Mouse (Mus musculus): ENCODE results near the gene Pcdh9. TPM values are rescaled to one million over a fixed set of nuclear protein-coding genes. Genes with fewer than 3 reads are reported as not detected.

Pcdh9 gene
- total and polyA plus RNA-seq, 3 experiments = 0.22 TPM; not detected in 2

GRCm38 (mm10) chr14:93785031-93785430 lies 105.4 kb downstream of the Pcdh9 start:
- Histone ChIP-seq H3K4me1 (ENCODE audit: insufficient read depth, low read depth, low read length) (no peaks in the 10 kb centered on the region), H3K36me3 (replicated peaks) (no peaks in the 10 kb centered on the region), H3K27me3 (ENCODE audit: insufficient read depth, low read length) (no peaks in the 10 kb centered on the region), H3K9me3 (replicated peaks) (peaks cover 6% of the 10 kb centered on the region; the same call in 1 of the 2 replicates), H3K4me3 (ENCODE audit: low read depth, low read length) (no peak overlapping the region)
- TF ChIP-seq GATA2 (IDR thresholded peaks at IDR 0.05; ENCODE audit: borderline replicate concordance, low read depth, low read length) = no peak
- TF ChIP-seq GATA1 (IDR thresholded peaks at IDR 0.05; ENCODE audit: borderline replicate concordance, low read length) = no peak
- no peak for TF ChIP-seq POLR2AphosphoS5 (IDR thresholded peaks at IDR 0.05; ENCODE audit: insufficient replicate concordance, low read depth, low read length)
- TF ChIP-seq CTCF (IDR thresholded peaks at IDR 0.05; ENCODE audit: low read depth, low read length) = no peak
- TF ChIP-seq TAL1 (conservative IDR thresholded peaks at IDR 0.05; ENCODE audit: low read depth, low read length) = no peak
- ATAC-seq (ENCODE audit: extremely low read depth, insufficient number of reproducible peaks, low FRiP score, poor library complexity, severe bottlenecking) = no peak
- DNase-seq (ENCODE audit: low spot score) = no peak

- ATAC-seq (ENCODE audit: extremely low read depth, insufficient number of reproducible peaks, low FRiP score, poor library complexity, severe bottlenecking) (no peak), DNase-seq (ENCODE audit: low spot score) (no peak)
- Histone ChIP-seq H3K36me3 (replicated peaks) (no peaks in the 10 kb centered on the region), H3K4me1 (ENCODE audit: insufficient read depth, low read depth, low read length) (no peaks in the 10 kb centered on the region), H3K27me3 (ENCODE audit: insufficient read depth, low read length) (no peaks in the 10 kb centered on the region), H3K4me3 (ENCODE audit: low read depth, low read length) (no peak overlapping the region), H3K9me3 (replicated peaks) (peaks cover 2% of the 10 kb centered on the region; the same call in 1 of the 2 replicates)
- TF ChIP-seq POLR2AphosphoS5 (IDR thresholded peaks at IDR 0.05; ENCODE audit: insufficient replicate concordance, low read depth, low read length) = no peak
- no peak for TF ChIP-seq GATA1 (IDR thresholded peaks at IDR 0.05; ENCODE audit: borderline replicate concordance, low read length)
- TF ChIP-seq CTCF (IDR thresholded peaks at IDR 0.05; ENCODE audit: low read depth, low read length) = no peak
- TF ChIP-seq GATA2 (IDR thresholded peaks at IDR 0.05; ENCODE audit: borderline replicate concordance, low read depth, low read length) = no peak
- TF ChIP-seq TAL1 (conservative IDR thresholded peaks at IDR 0.05; ENCODE audit: low read depth, low read length) = no peak
These were observed 127.6 kb downstream of the Pcdh9 start for GRCm38 (mm10) chr14:93762855-93763254.

- peaks cover 7% of the 10 kb centered on the region for H3K9me3 ChIP-seq (replicated peaks)
- TF ChIP-seq TAL1 (conservative IDR thresholded peaks at IDR 0.05; ENCODE audit: low read depth, low read length) (no peak), GATA1 (IDR thresholded peaks at IDR 0.05; ENCODE audit: borderline replicate concordance, low read length) (no peak), CTCF (IDR thresholded peaks at IDR 0.05; ENCODE audit: low read depth, low read length) (no peak), GATA2 (IDR thresholded peaks at IDR 0.05; ENCODE audit: borderline replicate concordance, low read depth, low read length) (no peak), POLR2AphosphoS5 (IDR thresholded peaks at IDR 0.05; ENCODE audit: insufficient replicate concordance, low read depth, low read length) (no peak)
- ATAC-seq (ENCODE audit: extremely low read depth, insufficient number of reproducible peaks, low FRiP score, poor library complexity, severe bottlenecking) (no peak), DNase-seq (ENCODE audit: low spot score) (no peak)
- no peak overlapping the region for H3K4me3 ChIP-seq (ENCODE audit: low read depth, low read length)
- no peaks in the 10 kb centered on the region for H3K4me1 ChIP-seq (ENCODE audit: insufficient read depth, low read depth, low read length)
- H3K36me3 ChIP-seq (replicated peaks) = no peaks in the 10 kb centered on the region
- no peaks in the 10 kb centered on the region for H3K27me3 ChIP-seq (ENCODE audit: insufficient read depth, low read length)
These were observed 156.3 kb downstream of the Pcdh9 start for GRCm38 (mm10) chr14:93734077-93734673.

- Histone ChIP-seq H3K36me3 (replicated peaks) (no peaks in the 10 kb centered on the region), H3K4me1 (ENCODE audit: insufficient read depth, low read depth, low read length) (no peaks in the 10 kb centered on the region), H3K27me3 (ENCODE audit: insufficient read depth, low read length) (no peaks in the 10 kb centered on the region), H3K9me3 (replicated peaks) (peaks cover 8% of the 10 kb centered on the region), H3K4me3 (ENCODE audit: low read depth, low read length) (no peak overlapping the region)
- TF ChIP-seq GATA2 (IDR thresholded peaks at IDR 0.05; ENCODE audit: borderline replicate concordance, low read depth, low read length) (no peak), TAL1 (conservative IDR thresholded peaks at IDR 0.05; ENCODE audit: low read depth, low read length) (no peak), POLR2AphosphoS5 (IDR thresholded peaks at IDR 0.05; ENCODE audit: insufficient replicate concordance, low read depth, low read length) (no peak), GATA1 (IDR thresholded peaks at IDR 0.05; ENCODE audit: borderline replicate concordance, low read length) (no peak), CTCF (IDR thresholded peaks at IDR 0.05; ENCODE audit: low read depth, low read length) (no peak)
- DNase-seq (ENCODE audit: low spot score) (no peak), ATAC-seq (ENCODE audit: extremely low read depth, insufficient number of reproducible peaks, low FRiP score, poor library complexity, severe bottlenecking) (no peak)
These were observed 164.7 kb downstream of the Pcdh9 start for GRCm38 (mm10) chr14:93725798-93726197.

GRCm38 (mm10) chr14:93719208-93719607 lies 171.3 kb downstream of the Pcdh9 start:
- 0 out of 2 replicates have a peak, but pooled peaks cover 2% of the 10 kb centered on the region for H3K9me3 ChIP-seq (replicated peaks)
- H3K36me3 ChIP-seq (replicated peaks) = no peaks in the 10 kb centered on the region
- TF ChIP-seq GATA1 (IDR thresholded peaks at IDR 0.05; ENCODE audit: borderline replicate concordance, low read length) (no peak), GATA2 (IDR thresholded peaks at IDR 0.05; ENCODE audit: borderline replicate concordance, low read depth, low read length) (no peak)
- no peaks in the 10 kb centered on the region for H3K4me1 ChIP-seq (ENCODE audit: insufficient read depth, low read depth, low read length)
- no peaks in the 10 kb centered on the region for H3K27me3 ChIP-seq (ENCODE audit: insufficient read depth, low read length)
- no peak for DNase-seq (ENCODE audit: low spot score)
- no peak overlapping the region for H3K4me3 ChIP-seq (ENCODE audit: low read depth, low read length)
- no peak for ATAC-seq (ENCODE audit: extremely low read depth, insufficient number of reproducible peaks, low FRiP score, poor library complexity, severe bottlenecking)

GRCm38 (mm10) chr14:93713250-93713935 lies 177.1 kb downstream of the Pcdh9 start:
- Histone ChIP-seq H3K9me3 (replicated peaks) (peaks cover 12% of the 10 kb centered on the region), H3K4me1 (ENCODE audit: insufficient read depth, low read depth, low read length) (no peaks in the 10 kb centered on the region), H3K36me3 (replicated peaks) (no peaks in the 10 kb centered on the region), H3K4me3 (ENCODE audit: low read depth, low read length) (no peak overlapping the region), H3K27me3 (ENCODE audit: insufficient read depth, low read length) (no peaks in the 10 kb centered on the region)
- TF ChIP-seq GATA2 (IDR thresholded peaks at IDR 0.05; ENCODE audit: borderline replicate concordance, low read depth, low read length) (no peak), TAL1 (conservative IDR thresholded peaks at IDR 0.05; ENCODE audit: low read depth, low read length) (no peak), GATA1 (IDR thresholded peaks at IDR 0.05; ENCODE audit: borderline replicate concordance, low read length) (no peak), CTCF (IDR thresholded peaks at IDR 0.05; ENCODE audit: low read depth, low read length) (no peak), POLR2AphosphoS5 (IDR thresholded peaks at IDR 0.05; ENCODE audit: insufficient replicate concordance, low read depth, low read length) (no peak)
- ATAC-seq (ENCODE audit: extremely low read depth, insufficient number of reproducible peaks, low FRiP score, poor library complexity, severe bottlenecking) (no peak), DNase-seq (ENCODE audit: low spot score) (no peak)

All from G1E (cell line).